Mouse (Mus musculus): ENCODE measurements around the gene Zfp551.

DNA sequence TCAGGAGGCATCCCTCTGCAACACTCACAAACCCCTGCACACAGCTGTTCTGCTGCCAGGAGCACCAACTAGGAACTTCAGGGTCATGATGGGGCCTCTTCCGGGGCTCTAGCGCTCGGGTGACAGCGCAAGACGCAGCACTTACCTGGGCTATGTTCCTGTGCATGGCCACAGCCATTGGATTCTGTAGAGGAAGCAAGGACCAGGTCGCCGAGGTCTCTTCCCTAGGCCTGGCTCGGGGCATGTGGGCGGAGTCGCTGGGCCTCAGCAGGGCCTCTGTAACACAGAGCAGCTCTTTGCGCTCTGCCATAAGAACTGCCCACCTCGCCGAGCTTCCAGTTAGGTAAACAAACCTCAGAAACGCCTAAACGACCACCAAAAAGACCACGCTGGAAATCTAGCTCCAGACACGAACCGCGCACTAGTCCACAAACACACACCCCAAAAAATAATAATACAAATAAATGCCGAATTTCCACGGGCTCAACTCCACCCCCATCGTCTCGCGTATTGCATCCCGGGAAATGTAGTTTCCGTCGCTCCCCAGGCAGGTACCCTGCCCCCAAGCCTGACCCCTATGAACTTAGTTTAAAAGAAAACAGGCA lies at the start of gene Zfp551:
- TF ChIP-seq TCF12 (IDR thresholded peaks at IDR 0.05; ENCODE audit: insufficient read depth, poor library complexity, severe bottlenecking) (no peak), POLR2A (IDR thresholded peaks at IDR 0.05; ENCODE audit: insufficient read length, low read depth) (peak; percentile 29), POLR2AphosphoS2 (IDR thresholded peaks at IDR 0.05; ENCODE audit: insufficient read length, low read depth) (no peak), REST (IDR thresholded peaks at IDR 0.05; ENCODE audit: insufficient read depth, insufficient read length) (no peak)
